Mouse (Mus musculus) heart, postnatal 0 days (tissue): ENCODE measurements at regions not wholly inside any gene's neighbourhood (a gene's known extent, or its start where the extent isn't known, plus 50 kb on each side); places are given as distances from the start of the nearest gene placed in this dataset.

Experiments
- ATAC-seq: fragments of 200-750 bp; cut with Nextera tagmentation; 2 replicates; pipeline ENCODE4 v1.8.0; 2017; ENCODE audit warnings: low read depth, moderate number of reproducible peaks, moderate library complexity; ENCODE audit not compliant: insufficient read depth
- DNase-seq: peaks from one replicate; pipeline ENCODE4 v3.0.0-alpha.2; 2016; ENCODE audit warnings: low spot score
- H3K27ac ChIP-seq: fragments of 300-500 bp; sonication (generic); 2 replicates; pipeline ENCODE4 v1.5.1; 2014; ENCODE audit warnings: low read depth, mild to moderate bottlenecking
- H3K27me3 ChIP-seq: fragments of 300-500 bp; sonication (generic); 2 replicates; pipeline ENCODE4 v1.6.1; 2014; ENCODE audit warnings: low read length, mixed read lengths; ENCODE audit not compliant: control insufficient read depth, insufficient read depth
- H3K36me3 ChIP-seq: fragments of 300-500 bp; sonication (generic); replicated peaks from 2 replicates; pipeline ENCODE4 v1.6.1; 2014; ENCODE audit warnings: low read length, mixed read lengths; ENCODE audit not compliant: control insufficient read depth, insufficient read depth
- H3K4me1 ChIP-seq: fragments of 300-500 bp; sonication (generic); 2 replicates; pipeline ENCODE4 v1.6.1; 2014; ENCODE audit warnings: antibody characterized with exemption; ENCODE audit not compliant: control insufficient read depth, insufficient read depth
- H3K4me2 ChIP-seq: fragments of 300-500 bp; sonication (generic); 2 replicates; pipeline ENCODE4 v1.6.1; 2014; ENCODE audit warnings: low read depth, mild to moderate bottlenecking, low read length, moderate library complexity
- H3K4me3 ChIP-seq: fragments of 300-500 bp; sonication (generic); 2 replicates; pipeline ENCODE4 v1.5.1; 2014; ENCODE audit warnings: low read depth, low read length
- H3K9ac ChIP-seq: fragments of 300-500 bp; sonication (generic); replicated peaks from 2 replicates; pipeline ENCODE4 v1.6.1; 2014; ENCODE audit warnings: low read depth, low read length, mixed read lengths
- H3K9me3 ChIP-seq: fragments of 300-500 bp; sonication (generic); replicated peaks from 2 replicates; pipeline ENCODE4 v1.6.1; 2016; ENCODE audit warnings: low read length; ENCODE audit not compliant: control insufficient read depth
- CTCF ChIP-seq: IDR thresholded peaks from 2 replicates; pipeline ENCODE4 v1.5.1; 2016; ENCODE audit warnings: antibody characterized with exemption, control low read depth, low read depth
- EP300 ChIP-seq: IDR thresholded peaks from 2 replicates; pipeline ENCODE4 v1.6.1; 2016; ENCODE audit warnings: antibody characterized with exemption, low read depth
- WGBS: fragments of 180-500 bp; shearing (Covaris S2); extraction: QIAGEN DNeasy Blood & Tissue Kit; methylation state at CpG from one replicate; pipeline ENCODE4 v1.1.7; 2014; 5-methylcytosine and 5-hydroxymethylcytosine counted together

DNA sequence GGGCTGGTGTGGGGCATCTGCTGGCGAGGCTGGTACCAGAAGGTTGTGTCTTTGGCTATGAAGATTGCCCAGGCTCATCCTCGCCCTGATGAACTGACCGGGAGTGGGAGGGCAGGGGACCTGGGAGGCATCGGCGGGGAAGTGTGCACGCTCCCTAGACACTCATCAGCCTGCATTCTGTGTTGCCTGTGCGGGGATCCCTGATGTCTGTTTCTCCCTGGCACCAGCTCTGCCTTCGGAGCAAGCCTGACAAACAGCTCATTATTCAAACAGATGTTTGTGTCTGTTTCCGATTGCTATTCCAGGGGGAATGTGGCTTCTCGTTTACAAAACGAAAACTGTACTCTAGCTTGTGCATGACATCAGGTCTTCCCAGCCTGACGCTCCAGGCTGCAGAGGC, 412.3 kb downstream of the Cdh26 start:
- Histone ChIP-seq H3K27me3 (no peaks in the 10 kb centered on the region), H3K4me3 (no peak overlapping the region), H3K27ac (no peak overlapping the region), H3K4me2 (no peak overlapping the region), H3K36me3 (no peaks in the 10 kb centered on the region), H3K9ac (no peak overlapping the region), H3K9me3 (no peaks in the 10 kb centered on the region), H3K4me1 (peaks cover 10% of the 10 kb centered on the region)
- DNase-seq (no peak), ATAC-seq (no peak)
- WGBS: 82% methylated on average over 12 of the region's 12 CpGs
- TF ChIP-seq CTCF (no peak), EP300 (no peak)

DNA sequence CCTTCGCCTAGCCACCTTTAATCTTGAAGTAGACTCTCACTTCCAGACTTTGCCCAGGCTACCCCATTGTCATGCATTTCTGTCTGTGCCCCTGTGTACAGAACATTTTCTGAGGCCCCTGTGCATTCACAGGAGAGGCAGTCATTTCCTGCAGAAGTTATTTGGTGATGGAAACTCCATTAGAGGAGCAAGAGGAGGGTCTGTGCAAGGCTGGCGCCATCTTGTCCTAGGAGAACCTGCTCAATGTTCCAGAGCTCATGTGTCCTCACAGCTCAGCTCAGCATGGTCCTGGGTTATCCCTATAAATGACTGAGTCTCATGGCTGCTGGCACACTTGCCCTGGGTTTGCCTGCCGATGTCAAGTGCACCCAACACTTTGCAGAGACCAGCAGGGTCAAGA, 413.1 kb downstream of the Cdh26 start:
- Histone ChIP-seq H3K27ac (no peak overlapping the region), H3K36me3 (no peaks in the 10 kb centered on the region), H3K9me3 (no peaks in the 10 kb centered on the region), H3K9ac (no peak overlapping the region), H3K4me2 (no peak overlapping the region), H3K4me3 (no peak overlapping the region), H3K4me1 (peaks cover 10% of the 10 kb centered on the region), H3K27me3 (no peaks in the 10 kb centered on the region)
- no peak for DNase-seq
- ATAC-seq: no peak
- WGBS: 84% methylated on average over 3 of the region's 3 CpGs
- TF ChIP-seq EP300: no peak
- no peak for TF ChIP-seq CTCF

DNA sequence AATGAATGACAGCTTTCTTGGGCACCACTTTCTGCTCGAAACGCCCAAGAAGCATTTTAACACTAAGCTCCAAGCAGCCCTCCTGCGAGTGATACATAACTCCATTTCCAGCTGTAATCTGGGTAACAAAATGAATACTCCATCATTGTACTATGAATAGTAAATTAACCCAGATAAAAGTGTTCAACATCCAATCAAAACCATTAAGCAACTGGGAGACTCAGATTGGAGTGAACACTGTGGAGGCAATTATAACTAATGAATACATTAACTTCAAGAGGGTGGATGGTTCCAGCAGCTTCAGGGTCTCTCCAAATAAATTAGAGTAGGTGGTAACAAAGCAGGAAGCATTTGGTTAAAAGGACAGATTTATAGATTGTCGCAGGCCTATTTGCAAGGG, 414.2 kb downstream of the Cdh26 start:
- DNase-seq: no peak
- Histone ChIP-seq H3K4me1 (peaks cover 10% of the 10 kb centered on the region), H3K4me2 (no peak overlapping the region), H3K9ac (no peak overlapping the region), H3K4me3 (no peak overlapping the region), H3K9me3 (no peaks in the 10 kb centered on the region), H3K36me3 (no peaks in the 10 kb centered on the region), H3K27me3 (no peaks in the 10 kb centered on the region), H3K27ac (no peak overlapping the region)
- no peak for TF ChIP-seq CTCF
- TF ChIP-seq EP300: no peak
- ATAC-seq: no peak
- 88% methylated on average over 4 of the region's 4 CpGs for WGBS

DNA sequence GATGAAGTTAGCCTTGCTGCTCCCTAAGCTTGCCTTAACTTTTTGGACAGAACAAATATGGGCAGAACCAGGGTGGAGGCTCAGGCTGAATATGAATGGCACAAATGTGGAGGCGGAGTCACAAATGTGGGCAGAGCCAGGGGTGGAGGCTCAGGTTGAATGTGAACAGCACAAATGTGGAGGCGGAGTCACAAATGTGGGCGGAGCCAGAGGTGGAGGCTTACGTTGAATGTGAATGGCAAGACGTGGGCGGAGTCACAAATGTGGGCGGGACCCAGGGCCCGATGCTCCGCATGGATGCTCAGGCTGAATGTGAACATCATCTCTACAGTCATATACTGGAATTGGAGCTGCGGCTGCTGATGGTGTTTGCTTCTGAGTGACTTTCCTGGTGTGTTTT, 420.0 kb downstream of the Cdh26 start:
- TF ChIP-seq CTCF (no peak), EP300 (no peak)
- H3K4me1 ChIP-seq: no peaks in the 10 kb centered on the region
- no peaks in the 10 kb centered on the region for H3K9me3 ChIP-seq
- WGBS: 88% methylated on average over 10 of the region's 10 CpGs
- no peak overlapping the region for H3K27ac ChIP-seq
- DNase-seq (no peak), ATAC-seq (no peak)
- H3K36me3 ChIP-seq: no peaks in the 10 kb centered on the region
- no peak overlapping the region for H3K9ac ChIP-seq
- H3K4me3 ChIP-seq: no peak overlapping the region
- H3K27me3 ChIP-seq: no peaks in the 10 kb centered on the region
- no peak overlapping the region for H3K4me2 ChIP-seq

DNA sequence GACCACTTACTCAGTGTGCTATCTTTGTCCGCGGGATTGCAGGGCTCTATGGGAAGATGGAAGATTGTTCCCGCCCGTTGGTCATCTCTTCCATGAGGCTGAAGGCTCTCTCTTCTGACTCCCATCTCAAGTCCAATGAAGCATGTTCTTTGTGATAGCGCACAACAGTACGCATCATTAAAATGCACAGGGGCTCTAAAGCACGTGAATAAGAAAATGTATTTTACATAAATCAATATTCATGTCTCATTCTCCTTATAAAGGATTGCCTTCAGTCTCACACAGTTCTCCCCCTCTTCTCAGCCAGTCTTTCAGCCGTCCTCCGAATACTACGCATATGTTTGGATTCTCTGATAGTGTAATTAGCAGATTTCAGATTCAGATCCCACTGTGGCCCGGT, 420.4 kb downstream of the Cdh26 start:
- no peaks in the 10 kb centered on the region for H3K4me1 ChIP-seq
- TF ChIP-seq CTCF: no peak
- no peak for TF ChIP-seq EP300
- H3K36me3 ChIP-seq: no peaks in the 10 kb centered on the region
- no peaks in the 10 kb centered on the region for H3K27me3 ChIP-seq
- no peak overlapping the region for H3K4me3 ChIP-seq
- DNase-seq: no peak
- H3K9ac ChIP-seq: no peak overlapping the region
- no peak overlapping the region for H3K27ac ChIP-seq
- H3K9me3 ChIP-seq: no peaks in the 10 kb centered on the region
- 83% methylated on average over 11 of the region's 11 CpGs for WGBS
- no peak overlapping the region for H3K4me2 ChIP-seq
- ATAC-seq: no peak

DNA sequence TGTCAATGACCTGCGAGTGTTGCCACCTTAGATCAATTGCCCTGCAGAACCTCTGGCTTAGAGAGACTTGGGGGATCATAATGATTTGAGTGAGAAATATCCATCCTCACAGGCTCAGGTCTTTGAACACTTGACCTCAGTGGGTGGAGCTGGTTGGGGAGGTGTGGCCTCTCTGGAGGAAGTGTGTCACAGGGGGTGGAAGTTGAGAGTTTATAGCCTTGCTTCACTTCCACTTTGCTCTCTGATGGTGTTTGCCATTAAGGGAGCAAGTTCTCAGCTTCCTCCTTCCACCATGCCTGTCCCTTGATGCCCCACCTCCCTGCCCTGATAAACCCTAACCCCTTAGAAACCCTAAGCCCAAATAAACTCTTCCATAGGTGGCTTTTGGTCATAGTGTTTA, 423.7 kb downstream of the Cdh26 start:
- Histone ChIP-seq H3K9ac (no peak overlapping the region), H3K4me2 (no peak overlapping the region), H3K27me3 (no peaks in the 10 kb centered on the region), H3K27ac (no peak overlapping the region), H3K4me1 (no peaks in the 10 kb centered on the region), H3K9me3 (no peaks in the 10 kb centered on the region), H3K4me3 (no peak overlapping the region), H3K36me3 (no peaks in the 10 kb centered on the region)
- WGBS: 68% methylated on average over 1 of the region's 1 CpGs
- ATAC-seq: no peak
- TF ChIP-seq CTCF: no peak
- TF ChIP-seq EP300: no peak
- DNase-seq: no peak
